Mouse (Mus musculus) midbrain, embryonic 13.5 days (tissue): ENCODE data around the gene Btbd11. TPM values are rescaled to one million over a fixed set of nuclear protein-coding genes. Genes with fewer than 3 reads are reported as not detected.

Source experiments
- ATAC-seq: fragments of 200-750 bp; cut with Nextera tagmentation; 2 replicates; pipeline ENCODE4 v1.8.0; 2017; ENCODE audit warnings: mild to moderate bottlenecking, moderate TSS enrichment, moderate library complexity
- H3K27ac ChIP-seq: fragments of 300-500 bp; sonication (generic); 2 replicates; pipeline ENCODE4 v1.5.1; 2015; ENCODE audit warnings: inconsistent platforms, mild to moderate bottlenecking, moderate library complexity
- H3K27me3 ChIP-seq: fragments of 300-500 bp; sonication (generic); 2 replicates; pipeline ENCODE4 v1.6.1; 2015; ENCODE audit warnings: mild to moderate bottlenecking, inconsistent platforms
- H3K36me3 ChIP-seq: fragments of 300-500 bp; sonication (generic); 2 replicates; pipeline ENCODE4 v1.6.1; 2015; ENCODE audit warnings: mild to moderate bottlenecking, inconsistent platforms
- H3K4me1 ChIP-seq: fragments of 300-500 bp; sonication (generic); replicated peaks from 2 replicates; pipeline ENCODE4 v1.6.1; 2015; ENCODE audit warnings: inconsistent platforms
- H3K4me2 ChIP-seq: fragments of 300-500 bp; sonication (generic); replicated peaks from 2 replicates; pipeline ENCODE4 v1.6.1; 2015; ENCODE audit warnings: moderate library complexity, mild to moderate bottlenecking, inconsistent platforms
- H3K4me3 ChIP-seq: fragments of 300-500 bp; sonication (generic); replicated peaks from 2 replicates; pipeline ENCODE4 v1.5.1; 2015; ENCODE audit warnings: mild to moderate bottlenecking, inconsistent platforms
- H3K9ac ChIP-seq: fragments of 300-500 bp; sonication (generic); replicated peaks from 2 replicates; pipeline ENCODE4 v1.6.1; 2015; ENCODE audit warnings: mild to moderate bottlenecking, inconsistent platforms
- H3K9me3 ChIP-seq: fragments of 300-500 bp; sonication (generic); 2 replicates; pipeline ENCODE4 v1.6.1; 2016; ENCODE audit warnings: mild to moderate bottlenecking, inconsistent platforms
- WGBS: fragments of 180-500 bp; shearing (Covaris S2); methylation state at CpG from one replicate; pipeline ENCODE4 v1.1.7; 2015; 5-methylcytosine and 5-hydroxymethylcytosine counted together
- polyA plus RNA-seq: library from polyadenylated mRNA; unstranded; fragments of >200 nt; fragmentation: Nextera tagmentation; extraction: Ambion mirVana; gene quantifications from 2 replicates; pipeline ENCODE4 v1.2.1, GENCODE M21; 2015

The Btbd11 gene
- polyA plus RNA-seq, 1 experiment from 2014 or later, result 10.7 TPM

DNA sequence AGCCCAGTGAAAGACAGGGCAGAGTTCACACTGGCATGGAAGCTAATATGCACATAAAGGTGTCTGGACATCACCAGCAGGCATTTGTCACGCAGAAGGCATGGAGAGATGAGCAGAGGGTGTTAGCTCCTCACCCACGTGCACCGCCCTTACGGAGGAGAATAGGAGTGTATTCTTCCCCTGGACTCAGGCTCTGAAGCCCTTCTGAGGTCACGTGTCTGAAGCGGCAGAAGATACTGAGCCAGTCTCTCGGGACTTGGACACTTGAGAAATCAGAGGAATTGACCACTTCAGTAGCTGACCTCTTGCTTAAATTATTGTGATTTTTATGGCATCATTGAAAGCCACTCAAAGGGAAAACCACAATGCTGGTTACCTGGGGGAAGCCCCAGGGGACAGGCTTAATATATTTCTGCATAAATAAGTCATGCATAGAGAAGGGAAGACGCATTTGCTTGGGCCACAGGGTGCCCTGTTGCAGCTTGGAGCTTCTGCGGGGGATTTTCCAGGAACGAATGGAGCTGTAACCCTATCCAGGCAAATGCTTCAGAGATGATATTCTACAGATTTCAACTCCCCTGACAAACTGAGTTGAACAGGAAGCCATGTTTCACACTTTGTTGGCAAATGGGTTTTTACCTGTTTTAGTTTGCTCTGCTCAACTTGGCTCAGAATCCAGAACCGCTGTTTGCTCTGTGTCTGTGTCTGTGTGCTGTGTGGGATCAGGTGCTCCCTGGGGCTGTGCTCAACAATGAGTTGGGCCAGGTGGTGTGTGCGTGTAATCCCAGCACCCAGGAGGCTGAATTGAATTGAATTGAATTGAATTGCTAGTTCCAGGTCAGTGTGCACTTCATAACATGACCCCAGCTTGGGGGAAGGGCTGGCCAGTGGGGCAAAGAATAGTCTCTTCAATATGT lies 231.1 kb downstream of the Btbd11 start:
- ATAC-seq, result 0 out of 2 replicates have a peak, but pooled peaks have one; percentile 45
- Histone ChIP-seq H3K27me3 (no peaks in the 10 kb centered on the region), H3K4me2 (no peak overlapping the region), H3K9me3 (no peaks in the 10 kb centered on the region), H3K4me1 (peaks cover 16% of the 10 kb centered on the region), H3K4me3 (no peak overlapping the region), H3K36me3 (no peaks in the 10 kb centered on the region), H3K9ac (no peak overlapping the region), H3K27ac (no peak overlapping the region)
- 48% methylated on average over 12 of the region's 12 CpGs for WGBS

DNA sequence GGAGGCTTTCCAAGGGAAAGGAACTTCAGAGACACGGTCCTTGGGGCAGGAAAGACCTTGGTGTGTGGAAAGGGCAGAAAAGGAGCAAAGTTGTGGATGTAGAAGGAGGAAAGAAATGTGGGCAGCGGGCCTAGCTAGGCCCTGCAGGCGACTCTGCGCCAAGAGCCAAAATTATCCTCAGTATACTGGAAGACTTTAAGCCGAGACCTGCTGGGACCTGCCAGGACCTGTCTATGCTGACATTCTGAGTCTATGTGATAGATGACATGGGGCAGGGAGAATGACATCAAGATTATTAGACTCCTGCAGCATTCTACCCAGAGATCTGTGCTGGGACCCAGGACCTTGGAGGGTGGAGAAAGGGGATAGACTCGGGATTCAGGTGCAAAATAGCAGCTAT lies 234.5 kb downstream of the Btbd11 start:
- no peak for ATAC-seq
- Histone ChIP-seq H3K4me3 (no peak overlapping the region), H3K36me3 (no peaks in the 10 kb centered on the region), H3K4me1 (peaks cover 16% of the 10 kb centered on the region), H3K9me3 (no peaks in the 10 kb centered on the region), H3K4me2 (no peak overlapping the region), H3K9ac (no peak overlapping the region), H3K27me3 (no peaks in the 10 kb centered on the region), H3K27ac (no peak overlapping the region)
- WGBS, result 93% methylated on average over 6 of the region's 6 CpGs

DNA sequence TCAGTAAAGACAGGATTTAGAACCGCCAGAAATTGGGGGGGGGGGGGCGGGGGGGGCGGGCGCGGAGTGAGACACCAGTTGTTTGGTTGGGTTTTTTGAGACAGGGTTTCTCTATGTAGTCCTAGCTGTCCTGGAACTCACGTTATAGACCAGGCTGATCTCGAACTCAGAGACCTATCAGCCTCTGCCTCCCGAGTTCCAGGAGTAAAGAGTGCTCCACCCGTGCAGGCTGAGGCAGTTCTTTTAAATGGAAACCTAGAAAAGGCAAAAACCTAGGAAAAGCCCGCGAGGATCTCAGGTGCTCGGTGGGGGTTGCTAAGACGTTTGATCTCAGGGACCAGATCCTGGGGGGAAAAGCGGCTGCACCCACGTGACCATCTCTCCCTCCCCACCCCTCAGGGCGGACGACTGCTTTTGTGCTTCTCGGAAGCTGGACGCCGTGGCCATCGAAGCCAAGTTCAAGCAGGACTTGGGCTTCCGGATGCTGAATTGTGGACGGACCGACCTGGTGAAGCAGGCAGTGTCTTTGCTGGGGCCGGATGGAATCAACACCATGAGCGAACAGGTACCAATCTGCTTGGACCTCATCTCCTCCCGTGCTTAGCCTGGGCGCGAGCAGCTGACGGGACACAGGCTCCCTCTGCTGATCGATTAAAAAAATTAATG lies 238.0 kb downstream of the Btbd11 start:
- H3K4me3 ChIP-seq, result peak overlapping the region; percentile 46
- peak overlapping the region; percentile 66 for H3K4me2 ChIP-seq
- H3K9me3 ChIP-seq, result no peaks in the 10 kb centered on the region
- ATAC-seq, result peak; percentile 90
- H3K4me1 ChIP-seq, result no peaks in the 10 kb centered on the region
- H3K27me3 ChIP-seq, result no peaks in the 10 kb centered on the region
- 3% methylated on average over 31 of the region's 31 CpGs for WGBS
- H3K27ac ChIP-seq, result no peak overlapping the region
- peak overlapping the region; percentile 65 for H3K9ac ChIP-seq
- no peaks in the 10 kb centered on the region for H3K36me3 ChIP-seq

DNA sequence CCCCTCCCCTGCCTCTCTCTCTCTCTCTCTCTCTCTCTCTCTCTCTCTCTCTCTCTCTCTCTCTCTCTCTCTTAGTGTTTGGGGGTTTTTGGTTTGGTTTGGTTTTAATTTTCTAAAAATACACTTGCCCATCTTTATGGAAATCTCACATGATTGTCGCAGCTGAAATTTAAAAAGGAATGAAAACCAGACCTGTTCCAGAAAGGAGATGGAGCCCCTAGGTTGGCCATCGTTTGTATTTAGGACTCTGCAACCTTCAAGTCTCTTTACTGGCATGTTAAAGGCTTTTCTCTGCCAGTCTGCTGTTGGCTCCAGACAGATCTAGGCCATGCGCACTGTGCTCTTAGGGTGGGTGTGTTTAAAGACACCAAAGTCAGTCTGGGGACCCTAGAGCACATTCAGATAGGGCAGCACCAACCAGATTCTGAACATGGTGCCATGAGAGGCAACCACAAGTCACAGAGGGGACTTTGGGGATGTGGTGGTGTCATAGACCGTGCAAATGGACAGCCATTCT lies 238.6 kb downstream of the Btbd11 start:
- peak overlapping the region; percentile 66 for H3K4me2 ChIP-seq
- 0 out of 2 replicates have a peak overlapping the region, but pooled peaks have one; percentile 35 for H3K27ac ChIP-seq
- no peaks in the 10 kb centered on the region for H3K4me1 ChIP-seq
- H3K36me3 ChIP-seq, result no peaks in the 10 kb centered on the region
- no peak for ATAC-seq
- no peak overlapping the region; the same call in 1 of the 2 replicates for H3K4me3 ChIP-seq
- H3K9me3 ChIP-seq, result no peaks in the 10 kb centered on the region
- no peak overlapping the region for H3K9ac ChIP-seq
- H3K27me3 ChIP-seq, result no peaks in the 10 kb centered on the region
- WGBS, result 60% methylated on average over 4 of the region's 4 CpGs

DNA sequence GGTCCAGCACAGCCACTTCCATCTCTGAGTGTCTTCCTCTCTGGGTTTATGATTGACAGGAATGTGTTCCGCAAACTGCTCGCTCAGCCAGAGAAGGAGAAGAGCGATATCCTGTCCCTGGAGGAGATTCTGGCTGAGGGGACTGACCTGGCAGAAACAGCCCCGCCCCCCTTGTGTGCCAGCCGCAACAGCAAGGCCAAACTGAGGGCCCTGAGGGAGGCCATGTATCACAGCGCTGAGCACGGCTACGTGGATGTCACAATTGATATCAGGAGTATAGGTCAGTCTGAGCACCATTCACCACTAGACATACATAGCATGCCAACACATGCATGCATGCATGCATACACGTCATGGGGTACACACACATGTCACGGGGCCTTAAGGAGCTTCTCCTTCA lies 245.4 kb downstream of the Btbd11 start:
- Histone ChIP-seq H3K4me3 (no peak overlapping the region), H3K4me1 (no peaks in the 10 kb centered on the region), H3K9me3 (no peaks in the 10 kb centered on the region), H3K9ac (no peak overlapping the region), H3K36me3 (peaks cover 4% of the 10 kb centered on the region; the same call in 1 of the 2 replicates), H3K27me3 (no peaks in the 10 kb centered on the region), H3K4me2 (no peak overlapping the region), H3K27ac (no peak overlapping the region)
- no peak for ATAC-seq
- 84% methylated on average over 10 of the region's 10 CpGs for WGBS

DNA sequence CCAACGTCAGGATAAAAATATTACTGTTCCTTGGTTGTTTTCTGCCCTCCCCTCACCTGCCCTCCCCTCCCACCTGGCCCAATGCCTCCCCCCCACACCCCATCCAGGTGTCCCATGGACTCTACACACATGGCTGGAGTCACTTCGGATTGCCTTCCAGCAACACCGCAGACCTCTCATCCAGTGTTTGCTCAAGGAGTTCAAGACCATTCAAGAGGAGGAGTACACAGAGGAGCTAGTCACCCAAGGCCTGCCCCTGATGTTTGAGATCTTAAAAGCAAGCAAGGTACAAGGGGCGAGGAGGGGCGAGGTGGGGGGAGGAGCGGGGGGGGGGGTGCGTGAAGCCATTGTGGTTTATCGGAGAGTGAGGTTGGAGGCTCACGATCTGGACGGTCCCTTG lies 247.0 kb downstream of the Btbd11 start:
- H3K9ac ChIP-seq, result no peak overlapping the region
- H3K27me3 ChIP-seq, result no peaks in the 10 kb centered on the region
- peaks cover 6% of the 10 kb centered on the region; the same call in 1 of the 2 replicates for H3K4me1 ChIP-seq
- no peak for ATAC-seq
- H3K4me2 ChIP-seq, result no peak overlapping the region
- 89% methylated on average over 10 of the region's 10 CpGs for WGBS
- no peak overlapping the region for H3K27ac ChIP-seq
- no peak overlapping the region for H3K4me3 ChIP-seq
- H3K9me3 ChIP-seq, result no peaks in the 10 kb centered on the region
- H3K36me3 ChIP-seq, result peaks cover 4% of the 10 kb centered on the region; the same call in 1 of the 2 replicates

DNA sequence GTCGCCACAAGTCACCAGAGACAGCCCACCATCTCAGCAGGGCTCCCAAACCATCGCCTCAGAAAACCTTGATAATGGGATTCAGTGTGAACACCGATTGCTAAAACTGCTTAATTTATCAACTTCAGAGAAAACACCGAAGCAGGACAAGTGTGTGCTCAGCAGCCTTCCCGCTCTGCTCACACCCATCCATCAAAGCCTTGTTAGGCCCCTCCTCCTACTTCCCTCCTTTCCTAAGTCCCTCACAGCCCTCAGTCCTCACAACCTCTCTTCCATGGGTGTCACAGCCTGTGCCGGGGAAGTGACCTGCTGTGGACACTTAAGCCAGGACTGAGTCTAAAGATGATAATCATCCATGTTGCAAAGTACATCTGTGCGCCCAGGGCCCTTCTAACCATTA lies 251.0 kb downstream of the Btbd11 start:
- Histone ChIP-seq H3K27me3 (no peaks in the 10 kb centered on the region), H3K36me3 (no peaks in the 10 kb centered on the region), H3K4me1 (peaks cover 6% of the 10 kb centered on the region; the same call in 1 of the 2 replicates), H3K27ac (no peak overlapping the region), H3K4me2 (no peak overlapping the region), H3K9ac (no peak overlapping the region; the same call in 1 of the 2 replicates), H3K4me3 (no peak overlapping the region), H3K9me3 (no peaks in the 10 kb centered on the region)
- ATAC-seq, result no peak
- WGBS, result 62% methylated on average over 7 of the region's 7 CpGs

DNA sequence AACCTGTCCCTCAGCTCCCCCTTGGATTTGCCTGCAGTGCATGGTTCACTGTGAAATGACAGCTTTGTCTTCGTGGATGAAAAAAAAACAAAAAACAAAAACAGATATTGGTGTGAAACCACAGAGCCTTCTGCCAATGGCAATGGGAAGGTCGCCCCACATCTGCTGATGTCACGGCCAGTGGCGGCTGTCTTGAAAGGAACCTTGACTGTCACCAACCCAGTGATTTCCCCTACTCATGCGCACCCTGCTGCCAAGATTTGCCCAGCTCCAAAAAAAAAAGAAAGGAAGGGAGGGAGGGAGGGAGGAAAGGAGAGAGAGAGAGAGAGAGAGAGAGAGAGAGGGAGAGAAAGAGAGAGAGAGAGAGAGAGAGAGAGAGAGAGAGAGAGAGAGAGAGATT lies 251.5 kb downstream of the Btbd11 start:
- no peak for ATAC-seq
- 78% methylated on average over 5 of the region's 5 CpGs for WGBS
- no peak overlapping the region for H3K27ac ChIP-seq
- H3K4me2 ChIP-seq, result no peak overlapping the region
- H3K9me3 ChIP-seq, result no peaks in the 10 kb centered on the region
- H3K4me1 ChIP-seq, result peaks cover 6% of the 10 kb centered on the region; the same call in 1 of the 2 replicates
- H3K4me3 ChIP-seq, result no peak overlapping the region
- no peak overlapping the region for H3K9ac ChIP-seq
- no peaks in the 10 kb centered on the region for H3K27me3 ChIP-seq
- no peaks in the 10 kb centered on the region for H3K36me3 ChIP-seq

DNA sequence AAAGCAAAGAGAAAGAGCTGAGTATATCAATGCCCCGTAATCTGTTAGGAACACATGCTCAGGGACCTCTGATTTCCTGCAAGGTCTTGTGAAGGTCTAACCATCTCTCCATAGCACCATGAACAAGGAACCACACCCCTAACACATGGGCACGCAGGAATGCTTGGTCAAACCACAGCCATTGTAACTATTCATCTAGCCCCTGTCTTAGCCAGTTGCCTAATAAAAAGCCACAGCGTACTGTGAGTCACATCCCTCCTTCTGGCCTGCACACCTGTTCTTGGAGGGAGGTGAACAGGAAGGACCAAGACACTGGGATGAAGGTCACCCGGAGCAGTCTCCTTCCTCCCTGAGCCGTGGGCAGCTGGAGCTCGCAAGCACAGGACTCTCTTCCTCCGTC lies 253.0 kb downstream of the Btbd11 start:
- Histone ChIP-seq H3K9ac (no peak overlapping the region), H3K36me3 (no peaks in the 10 kb centered on the region), H3K9me3 (no peaks in the 10 kb centered on the region), H3K4me1 (peaks cover 6% of the 10 kb centered on the region; the same call in 1 of the 2 replicates), H3K27me3 (no peaks in the 10 kb centered on the region), H3K27ac (no peak overlapping the region), H3K4me2 (no peak overlapping the region), H3K4me3 (no peak overlapping the region)
- no peak for ATAC-seq
- 92% methylated on average over 7 of the region's 7 CpGs for WGBS

DNA sequence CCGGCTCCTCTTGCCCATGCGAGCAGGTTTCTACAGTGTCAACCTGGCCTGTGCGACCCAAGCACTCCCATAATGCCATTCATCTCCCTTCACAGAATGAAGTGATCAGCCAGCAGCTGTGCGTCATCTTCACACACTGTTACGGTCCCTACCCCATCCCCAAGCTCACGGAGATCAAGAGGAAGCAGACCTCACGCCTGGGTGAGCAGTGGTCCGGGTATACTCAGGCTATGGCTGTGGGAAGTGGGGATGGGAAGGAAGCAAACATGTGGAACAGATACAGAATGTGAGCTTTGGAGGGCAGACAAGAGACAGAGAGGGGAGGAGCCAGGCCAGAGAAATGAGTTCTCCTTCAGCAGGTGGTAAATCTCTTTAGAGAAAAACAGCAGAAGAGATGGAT lies 253.8 kb downstream of the Btbd11 start:
- H3K27me3 ChIP-seq, result no peaks in the 10 kb centered on the region

DNA sequence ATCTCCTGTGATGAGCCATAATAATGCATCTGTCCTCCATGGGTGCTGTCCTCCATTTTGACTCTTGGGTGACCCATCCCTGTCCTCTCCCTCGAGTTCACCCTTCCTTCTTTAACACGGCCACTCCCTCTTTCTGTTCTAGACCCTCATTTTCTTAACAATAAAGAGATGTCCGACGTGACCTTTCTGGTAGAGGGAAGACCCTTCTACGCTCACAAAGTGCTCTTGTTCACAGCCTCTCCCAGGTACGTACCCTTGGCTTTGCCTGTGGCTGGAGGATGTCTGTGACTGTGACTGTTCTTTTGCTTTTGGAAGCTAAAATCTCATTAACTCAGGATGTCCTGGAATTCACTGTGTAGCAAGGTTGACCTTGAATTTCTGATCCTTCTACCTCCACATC lies 258.7 kb downstream of the Btbd11 start:
- no peak overlapping the region for H3K4me2 ChIP-seq
- H3K36me3 ChIP-seq, result 0 out of 2 replicates have a peak, but pooled peaks cover 3% of the 10 kb centered on the region
- no peak overlapping the region for H3K27ac ChIP-seq
- H3K27me3 ChIP-seq, result no peaks in the 10 kb centered on the region
- H3K4me3 ChIP-seq, result no peak overlapping the region
- H3K9ac ChIP-seq, result no peak overlapping the region
- WGBS, result 82% methylated on average over 6 of the region's 6 CpGs
- no peaks in the 10 kb centered on the region for H3K4me1 ChIP-seq
- ATAC-seq, result no peak
- H3K9me3 ChIP-seq, result no peaks in the 10 kb centered on the region

More for the DNA sequence above, 253.8 kb downstream of the Btbd11 start:
- 74% methylated on average over 8 of the region's 8 CpGs for WGBS
- peaks cover 6% of the 10 kb centered on the region; the same call in 1 of the 2 replicates for H3K4me1 ChIP-seq
- no peak overlapping the region for H3K4me2 ChIP-seq
- H3K27ac ChIP-seq, result no peak overlapping the region
- no peak overlapping the region for H3K9ac ChIP-seq
- no peaks in the 10 kb centered on the region for H3K36me3 ChIP-seq
- no peak for ATAC-seq
- H3K4me3 ChIP-seq, result no peak overlapping the region
- no peaks in the 10 kb centered on the region for H3K9me3 ChIP-seq

DNA sequence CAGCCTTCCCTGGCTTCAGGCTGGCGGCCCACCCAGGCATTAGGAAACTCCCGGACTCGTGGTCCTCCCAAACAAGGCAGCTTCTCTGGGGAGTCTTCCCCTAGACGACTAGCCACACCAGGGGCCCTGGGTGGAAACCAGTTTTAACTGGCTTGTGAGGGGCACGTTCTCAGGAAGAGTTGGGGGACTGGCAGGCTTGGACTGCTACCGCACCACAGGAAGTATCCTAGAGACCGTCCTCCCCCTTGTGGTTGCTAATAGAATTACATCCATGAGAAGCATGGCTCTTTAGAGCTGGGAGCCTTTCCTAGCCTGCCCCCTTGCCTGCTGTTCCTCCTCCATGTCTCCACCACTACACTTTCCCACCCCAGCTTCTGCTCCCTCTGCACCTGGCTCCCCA lies 265.1 kb downstream of the Btbd11 start:
- H3K4me1 ChIP-seq, result peaks cover 6% of the 10 kb centered on the region; the same call in 1 of the 2 replicates
- 27% methylated on average over 7 of the region's 7 CpGs for WGBS
- peak; percentile 74 for ATAC-seq
- 0 out of 2 replicates have a peak, but pooled peaks cover 3% of the 10 kb centered on the region for H3K27me3 ChIP-seq
- no peak overlapping the region for H3K27ac ChIP-seq
- 0 out of 2 replicates have a peak, but pooled peaks cover 3% of the 10 kb centered on the region for H3K36me3 ChIP-seq
- no peak overlapping the region for H3K9ac ChIP-seq
- H3K9me3 ChIP-seq, result no peaks in the 10 kb centered on the region
- no peak overlapping the region for H3K4me3 ChIP-seq
- no peak overlapping the region for H3K4me2 ChIP-seq
